Mouse (Mus musculus): Measurements from ENCODE around the gene Kcna6.

- TF ChIP-seq POLR2A (IDR thresholded peaks at IDR 0.05; ENCODE audit: borderline replicate concordance, low read depth, low read length) (no peak), CTCF (IDR thresholded peaks at IDR 0.05; ENCODE audit: low read depth, low read length) (no peak)
These were observed 39.3 kb downstream of the Kcna6 start for GRCm38 (mm10) chr6:126701196-126701595.

Measured in bone marrow macrophage, adult 2 months (primary cell).